Mouse (Mus musculus) large intestine, adult 2 months (tissue): Measurements from ENCODE around the gene Lrrc66. TPM values are rescaled to one million over a fixed set of nuclear protein-coding genes. Genes with fewer than 3 reads are reported as not detected.
"Not testable (repeated sequence)": the region's sequence is repeated elsewhere in the genome, so short reads cannot be mapped to it uniquely, and the experiment has no call there.

ENCODE experiments used
- DNase-seq: peaks from one replicate; pipeline ENCODE4 v3.0.0-alpha.2; 2012; ENCODE audit warnings: low read depth, low spot score
- WGBS: fragments of 180-500 bp; shearing (Covaris S2); methylation state at CpG from one replicate; pipeline ENCODE4 v1.1.7; 2018; 5-methylcytosine and 5-hydroxymethylcytosine counted together
- polyA plus RNA-seq: library from polyadenylated mRNA; depleted of rRNA; stranded (reverse); fragments of >200 nt; gene quantifications from 2 replicates; pipeline ENCODE4 v1.2.3, GENCODE M21; 2012

The Lrrc66 gene
- polyA plus RNA-seq, 1 experiment, result 15.2 TPM

DNA sequence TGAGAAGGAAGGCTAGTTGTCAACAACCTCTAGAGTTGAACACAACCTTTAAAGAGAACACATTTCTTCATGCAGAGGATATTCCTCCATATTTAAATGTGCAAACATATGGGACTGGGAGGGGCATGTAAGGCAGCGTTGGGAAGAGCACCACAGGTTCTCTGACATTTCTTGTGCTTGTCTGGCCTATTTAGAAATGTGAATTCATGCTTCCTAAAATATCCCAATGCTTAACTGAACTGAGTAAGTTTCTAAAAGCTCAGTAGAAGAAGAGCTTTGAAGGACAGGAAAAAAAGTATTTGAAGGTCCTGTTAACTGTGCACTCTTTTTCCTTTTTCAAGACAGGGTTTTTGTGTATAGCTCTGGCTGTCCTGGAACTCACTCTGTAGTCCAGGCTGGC is 13.4 kb downstream of the Lrrc66 start:
- no peak for DNase-seq
- WGBS, result 47% methylated on average over 1 of the region's 1 CpGs

DNA sequence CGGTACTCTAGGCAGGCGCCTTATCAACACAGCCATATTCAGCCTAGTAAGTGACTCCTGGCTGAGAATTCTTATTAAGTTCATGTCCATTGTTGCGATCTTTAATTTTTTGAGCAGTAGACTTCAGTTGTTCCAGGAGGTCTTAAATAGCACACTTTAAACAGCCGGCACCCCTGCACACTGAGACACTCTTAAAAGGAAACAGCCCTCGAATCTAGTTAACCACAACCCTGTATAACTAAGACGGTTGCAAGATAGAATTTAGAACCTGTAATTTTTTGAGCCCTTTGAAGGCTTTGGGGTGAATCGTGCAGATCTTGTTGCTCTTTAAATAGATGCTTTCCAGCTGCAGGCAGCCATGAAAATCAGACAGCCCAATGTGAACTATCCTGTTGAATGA is 17.1 kb downstream of the Lrrc66 start:
- no peak for DNase-seq
- WGBS, result 72% methylated on average over 7 of the region's 7 CpGs

DNA sequence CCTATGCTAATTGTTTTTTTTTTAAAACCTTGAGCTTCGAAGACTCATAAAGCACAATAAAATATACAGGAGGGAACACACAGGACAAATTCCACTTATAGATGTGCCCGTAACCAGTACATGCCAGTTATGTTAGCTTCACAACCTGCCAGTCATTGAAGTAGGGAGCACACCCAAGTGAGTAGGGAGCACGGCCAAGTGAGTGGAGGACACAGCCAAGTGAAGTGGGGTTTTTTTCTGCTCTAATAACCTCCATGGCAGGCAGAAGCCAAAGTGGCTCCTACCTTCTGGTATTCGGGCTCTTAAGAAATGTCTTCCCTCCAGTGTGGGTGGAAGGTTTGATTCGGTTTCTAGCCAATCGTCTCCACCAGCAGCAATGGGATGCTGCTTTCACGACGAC is 19.0 kb downstream of the Lrrc66 start:
- WGBS, result 72% methylated on average over 8 of the region's 8 CpGs
- no peak for DNase-seq

DNA sequence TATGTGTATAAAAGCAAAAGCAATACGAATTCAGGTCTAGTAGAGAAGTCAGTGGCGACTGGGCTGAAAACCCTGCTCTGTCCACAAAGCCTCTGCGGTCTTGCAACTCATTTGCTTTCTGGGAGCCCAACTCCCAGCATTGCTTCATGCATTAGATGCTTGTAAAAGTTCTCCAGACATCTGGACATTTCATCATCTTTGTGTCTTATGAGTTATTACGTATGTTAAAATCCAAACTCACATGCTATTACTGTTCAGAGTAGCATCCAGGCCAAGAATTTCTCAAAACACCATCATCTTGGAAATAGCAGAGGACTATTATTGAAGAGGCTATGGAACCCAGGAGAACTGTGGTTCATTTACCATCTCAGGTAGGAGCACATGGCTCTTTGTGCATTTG is 21.3 kb downstream of the Lrrc66 start:
- DNase-seq, result no peak
- WGBS, result 95% methylated on average over 4 of the region's 4 CpGs

DNA sequence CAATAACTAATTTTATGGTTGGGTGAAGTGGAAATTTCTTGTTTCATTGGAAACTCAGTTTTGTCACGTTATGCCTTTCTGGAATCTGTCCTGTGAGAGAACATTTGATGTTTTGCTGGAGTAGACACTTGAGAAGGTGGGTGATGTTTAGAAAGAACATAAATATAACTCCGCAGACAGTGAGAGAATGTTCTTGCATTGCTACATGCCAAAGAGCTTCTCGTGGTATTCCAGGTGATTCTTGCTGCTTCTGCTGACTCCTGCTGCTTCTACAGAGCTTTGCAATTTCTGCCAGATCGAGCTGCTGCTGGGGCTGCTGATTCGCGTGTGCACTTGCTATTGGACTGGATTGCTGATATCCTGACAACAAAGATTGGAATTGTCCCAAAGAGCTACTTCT is 27.4 kb downstream of the Lrrc66 start:
- WGBS, result 84% methylated on average over 6 of the region's 6 CpGs
- DNase-seq, result no peak

DNA sequence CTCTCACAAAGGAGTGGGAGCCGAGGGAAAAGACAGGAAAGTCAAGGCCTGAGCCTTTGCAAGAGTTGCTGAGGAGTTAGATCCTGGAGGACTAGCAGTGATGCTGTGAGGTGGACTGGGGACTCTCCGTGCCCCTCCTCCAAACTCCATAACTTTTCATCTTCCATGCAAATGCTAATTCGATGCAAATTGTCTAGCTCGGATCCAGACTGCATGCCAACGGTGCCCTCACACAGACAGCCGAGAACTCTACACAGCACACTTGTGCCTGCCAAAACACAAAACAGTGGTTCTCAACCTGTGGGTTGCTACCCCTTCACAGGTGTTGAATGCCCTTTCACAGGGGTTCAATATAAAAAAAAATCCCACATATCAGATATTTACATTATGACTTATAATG is 27.8 kb downstream of the Lrrc66 start:
- DNase-seq, result no peak
- 94% methylated on average over 6 of the region's 6 CpGs for WGBS

DNA sequence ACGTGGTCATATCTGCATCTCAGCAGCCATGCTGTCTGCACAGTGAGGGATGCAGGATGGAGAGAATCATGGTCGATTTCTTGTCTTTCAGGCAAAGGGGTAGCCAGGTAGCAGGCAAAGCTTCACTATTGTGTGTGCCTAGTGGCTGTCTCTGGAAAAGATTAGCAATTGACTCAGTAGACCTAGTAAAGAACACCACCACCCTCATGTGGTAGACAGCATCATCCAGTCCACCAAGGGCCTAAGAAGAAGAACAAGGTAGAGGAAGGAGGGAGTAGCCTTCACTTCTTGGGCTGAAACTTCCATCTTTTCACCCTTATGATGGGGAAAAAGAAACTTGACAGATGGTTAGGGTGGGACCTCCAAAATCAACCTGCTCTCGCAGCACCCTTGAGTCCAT is 29.5 kb downstream of the Lrrc66 start:
- WGBS, result 46% methylated on average over 3 of the region's 3 CpGs
- DNase-seq, result no peak

DNA sequence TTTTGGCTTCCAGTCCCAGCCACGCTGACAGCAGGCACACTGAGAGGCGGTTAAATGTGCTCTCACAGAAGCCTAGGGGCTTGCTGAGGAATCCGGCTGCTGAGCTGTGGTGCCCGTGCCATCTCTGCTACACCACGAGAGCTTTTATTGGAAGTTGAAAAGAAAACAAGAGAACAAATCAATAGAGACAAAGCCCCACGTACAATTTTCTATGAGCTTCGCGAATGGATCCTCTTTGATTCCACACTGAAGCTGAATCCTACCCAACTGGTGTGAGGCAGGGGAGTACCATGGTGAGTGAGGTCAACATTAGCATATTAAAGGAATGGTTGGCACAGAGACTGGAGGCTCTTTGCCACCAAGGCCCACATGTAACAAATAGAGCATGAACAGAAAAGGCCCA is 31.0 kb downstream of the Lrrc66 start:
- WGBS, result 93% methylated on average over 8 of the region's 8 CpGs
- no peak for DNase-seq

DNA sequence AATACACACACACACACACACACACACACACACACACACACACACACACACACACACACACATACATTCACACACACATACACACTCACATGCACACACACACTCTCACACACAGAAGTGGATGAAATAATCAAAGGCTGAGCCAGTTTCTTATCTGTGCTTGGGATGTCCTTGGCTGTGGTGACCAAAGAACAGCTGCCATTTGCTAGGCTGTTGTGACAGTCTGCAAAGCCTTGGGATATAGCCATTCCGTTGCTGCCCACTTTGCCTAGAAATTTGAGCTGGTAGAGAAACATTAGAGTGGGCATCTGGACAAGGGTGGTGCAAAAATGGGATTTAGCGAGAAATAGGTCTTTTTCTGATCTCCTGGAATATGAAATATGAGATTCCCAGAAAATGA is 32.3 kb downstream of the Lrrc66 start:
- WGBS, result 89% methylated on average over 2 of the region's 2 CpGs
- no peak for DNase-seq

DNA sequence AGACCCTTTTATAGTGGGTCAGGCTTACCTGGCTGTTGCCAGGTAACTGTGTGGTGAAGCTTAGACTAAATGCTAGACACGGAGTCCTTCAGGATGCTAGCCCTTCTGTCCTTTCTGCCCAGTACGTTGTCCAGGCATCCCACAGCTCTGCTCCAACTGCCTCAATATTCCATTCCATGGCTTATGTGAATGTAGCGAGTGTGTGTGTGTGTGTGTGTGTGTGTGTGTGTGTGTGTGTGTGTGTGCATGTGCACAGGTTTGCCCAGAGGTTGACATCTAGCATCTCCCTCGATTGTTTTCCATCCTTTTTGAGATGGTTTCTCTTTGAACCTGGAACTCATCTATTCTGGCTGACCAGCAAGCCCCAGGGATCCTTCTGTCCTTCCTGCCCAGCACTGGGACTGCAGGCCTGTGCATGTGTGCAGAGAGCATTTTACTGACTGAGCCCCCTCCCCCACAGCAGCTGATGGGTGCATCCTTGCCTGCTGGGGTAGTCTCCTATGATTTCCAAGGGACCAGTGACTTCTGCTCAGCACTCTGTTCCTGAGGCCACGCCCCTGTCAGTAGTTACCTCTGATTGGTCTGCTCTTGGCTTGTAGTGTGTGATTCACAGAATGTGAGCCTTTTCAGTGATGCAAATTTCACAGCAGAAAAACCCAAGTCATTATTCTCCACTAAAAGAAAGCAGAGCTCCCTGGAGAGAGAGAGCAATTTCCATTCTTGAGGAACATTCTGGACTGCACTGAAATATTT is 33.2 kb downstream of the Lrrc66 start:
- no peak for DNase-seq
- 77% methylated on average over 5 of the region's 5 CpGs for WGBS

DNA sequence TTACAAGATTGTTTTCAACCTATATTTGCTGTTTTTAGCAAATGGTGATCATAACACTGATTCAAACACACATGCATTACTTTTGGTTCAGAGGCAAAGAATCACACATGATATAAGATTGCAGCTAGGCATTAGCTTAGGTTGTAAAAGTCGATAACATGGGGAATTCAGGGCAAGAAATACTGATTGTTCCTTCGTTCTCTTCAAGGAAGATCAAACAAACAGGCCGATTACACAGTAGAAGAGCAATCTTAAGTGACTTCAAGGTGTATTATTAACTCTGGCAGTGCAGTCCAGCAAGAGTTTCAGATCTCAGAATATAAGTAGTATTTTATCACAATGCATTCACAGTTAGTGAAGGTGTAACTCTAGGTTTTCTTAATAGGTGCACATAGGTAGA is 45.2 kb downstream of the Lrrc66 start:
- 34% methylated on average over 3 of the region's 3 CpGs for WGBS
- no peak for DNase-seq

DNA sequence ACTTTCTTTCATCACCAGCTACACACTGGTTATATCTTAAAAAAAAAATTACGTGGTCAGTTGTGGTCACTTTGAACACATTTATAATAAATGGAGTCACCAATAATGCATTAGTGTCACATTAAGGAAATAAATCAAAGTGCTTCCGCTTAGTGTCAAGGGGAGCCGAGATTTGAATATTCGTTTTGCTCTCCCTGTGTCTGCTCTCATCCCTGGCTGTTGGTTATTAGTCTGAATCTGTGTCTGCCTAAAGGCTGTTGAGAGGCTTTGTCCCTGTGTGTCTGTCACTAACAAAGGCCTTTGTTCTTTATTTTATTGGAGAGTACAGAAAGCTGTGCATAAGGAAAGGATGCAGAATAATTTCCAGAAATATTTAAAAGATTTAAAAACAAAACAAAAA is 45.7 kb downstream of the Lrrc66 start:
- no peak for DNase-seq
- 67% methylated on average over 4 of the region's 4 CpGs for WGBS

DNA sequence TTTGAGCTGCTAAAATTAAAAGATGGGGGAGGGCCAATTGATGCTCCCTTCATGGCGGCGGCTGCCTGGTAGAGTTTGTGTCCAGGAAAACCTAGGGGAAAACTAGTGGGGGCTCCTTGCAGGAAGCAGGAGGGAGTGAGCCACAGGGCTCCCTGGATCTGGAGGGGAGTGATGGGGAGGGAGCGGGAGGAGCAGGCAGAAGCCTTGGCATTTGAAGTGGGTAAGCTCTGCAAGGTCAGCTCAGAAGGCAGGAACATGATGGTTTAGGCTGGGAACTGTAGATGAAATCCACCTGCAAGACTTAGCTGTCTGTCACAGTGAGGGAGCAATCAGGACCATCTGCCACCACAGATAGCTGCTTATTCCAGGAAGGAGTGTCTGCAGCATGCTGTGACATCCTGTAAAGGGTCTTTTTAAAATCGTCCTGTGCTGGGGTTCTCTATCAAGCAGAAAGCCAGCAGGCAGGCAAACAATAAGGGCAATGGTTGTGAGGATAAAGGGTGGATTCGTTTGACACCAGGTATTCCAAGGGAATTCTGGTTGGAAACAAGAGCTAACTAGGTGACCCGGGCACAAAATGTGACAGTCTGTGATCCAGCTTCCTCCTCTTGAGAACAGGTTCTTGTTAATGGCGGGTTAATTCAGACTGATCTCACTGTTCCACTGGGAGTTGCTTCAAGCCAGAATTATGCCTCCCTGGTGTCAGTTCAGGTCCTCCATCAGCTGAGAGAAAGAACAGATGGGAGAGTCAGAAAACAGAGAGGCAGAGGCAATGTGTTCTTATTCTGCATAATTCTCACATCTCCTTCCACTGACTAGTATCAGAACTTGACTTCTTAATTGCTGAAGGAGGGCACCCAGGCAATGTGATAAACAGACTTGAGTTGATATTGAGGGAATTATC is 46.9 kb downstream of the Lrrc66 start:
- DNase-seq, result no peak
- WGBS, result 54% methylated on average over 7 of the region's 7 CpGs

DNA sequence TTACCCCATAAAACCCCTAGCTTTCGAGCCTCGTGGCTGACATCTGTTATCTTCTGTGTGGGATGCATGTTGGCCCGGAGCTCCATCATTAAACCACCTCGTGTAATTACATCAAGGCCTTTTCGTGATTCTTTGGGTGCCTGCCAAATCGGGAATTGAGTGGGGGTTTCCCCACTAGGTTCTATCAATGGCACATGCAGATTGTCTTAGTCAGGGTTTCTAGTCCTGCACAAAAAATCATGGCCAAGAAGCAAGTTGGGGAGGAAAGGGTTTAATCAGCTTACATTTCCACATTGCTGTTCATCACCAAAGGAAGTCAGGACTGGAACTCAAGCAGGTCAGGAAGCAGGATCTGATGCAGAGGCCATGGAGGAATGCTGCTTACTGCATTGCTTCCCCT is 48.3 kb downstream of the Lrrc66 start:
- not testable (repeated sequence) for DNase-seq
- 76% methylated on average over 6 of the region's 6 CpGs for WGBS

DNA sequence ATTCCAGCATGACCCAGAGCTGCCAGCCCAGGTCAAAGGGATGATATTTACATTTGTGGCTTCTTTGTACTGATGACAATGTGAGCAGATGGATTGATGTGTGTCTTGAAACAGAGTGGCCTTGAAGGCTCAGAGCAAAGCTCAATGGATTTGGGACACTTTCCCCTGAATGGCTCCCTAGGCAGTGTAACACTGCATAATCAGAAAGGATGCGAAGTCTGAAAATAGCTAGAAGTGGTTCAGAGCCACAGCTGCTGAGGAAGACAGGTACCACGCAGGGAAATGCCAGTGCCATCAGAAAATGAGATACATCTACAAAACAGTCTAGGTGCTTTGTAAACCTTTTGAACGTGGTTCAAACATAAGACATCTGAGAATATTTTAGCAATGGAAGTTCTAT is 54.2 kb downstream of the Lrrc66 start:
- WGBS, result 89% methylated on average over 3 of the region's 3 CpGs
- DNase-seq, result no peak

DNA sequence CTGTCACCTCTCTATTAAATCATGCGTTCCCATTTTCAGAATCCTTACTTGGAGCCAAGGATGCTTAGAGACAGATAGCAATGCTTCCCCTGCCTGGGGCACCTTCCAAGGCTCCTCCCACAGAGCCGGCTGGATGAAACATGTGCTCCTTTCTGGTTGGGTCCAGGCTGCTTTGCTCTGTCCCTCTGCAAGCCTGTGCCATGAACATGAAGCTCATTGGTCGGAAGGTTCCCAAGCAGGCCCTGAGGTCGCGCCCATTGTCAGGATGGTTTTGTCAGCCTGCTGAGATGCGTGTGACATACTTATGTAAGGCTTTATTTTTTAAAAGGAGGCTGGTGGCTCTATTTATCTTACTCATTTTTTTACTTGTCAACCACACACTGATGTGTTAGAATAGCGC is 55.6 kb downstream of the Lrrc66 start:
- 72% methylated on average over 7 of the region's 7 CpGs for WGBS
- DNase-seq, result no peak

DNA sequence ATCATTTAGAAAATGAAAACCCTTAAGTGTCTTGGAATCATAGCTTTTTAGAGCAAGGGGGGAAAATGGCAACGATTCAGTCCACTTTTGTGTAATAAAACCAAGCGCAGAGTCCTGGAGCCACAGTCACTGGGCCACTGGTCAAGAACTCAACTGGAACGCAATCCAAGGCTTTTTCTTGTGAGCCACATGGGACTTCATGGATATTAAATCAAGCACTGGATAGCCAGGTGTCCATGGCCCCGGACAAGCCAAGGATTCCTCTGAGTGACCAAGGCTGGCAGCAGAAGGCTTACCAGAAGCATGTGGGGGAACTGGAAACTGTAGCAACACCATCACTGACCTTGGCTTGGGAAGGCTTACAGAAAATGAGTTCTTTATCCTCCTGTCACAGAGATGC is 57.7 kb downstream of the Lrrc66 start:
- 88% methylated on average over 4 of the region's 4 CpGs for WGBS
- DNase-seq, result no peak

DNA sequence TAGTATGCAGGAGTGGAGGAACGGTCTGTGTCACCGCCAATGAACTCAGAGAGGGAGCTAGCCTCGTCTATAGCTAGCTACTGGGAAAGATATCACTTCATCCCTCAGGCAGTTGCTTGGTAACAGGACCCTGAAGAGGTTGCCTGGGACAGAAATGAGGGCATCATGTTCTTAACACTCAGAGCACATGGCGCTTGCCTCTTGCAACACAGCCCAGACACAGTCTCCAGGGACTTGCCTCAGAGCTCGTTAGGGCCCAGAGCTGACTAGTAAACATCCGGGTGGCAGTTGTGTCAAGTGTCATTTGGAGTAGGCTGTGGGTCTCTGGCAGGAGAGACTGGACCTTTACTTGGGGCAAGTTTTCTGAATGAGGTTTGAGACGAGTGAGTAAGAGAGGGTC is 58.5 kb downstream of the Lrrc66 start:
- no peak for DNase-seq
- 87% methylated on average over 7 of the region's 7 CpGs for WGBS

DNA sequence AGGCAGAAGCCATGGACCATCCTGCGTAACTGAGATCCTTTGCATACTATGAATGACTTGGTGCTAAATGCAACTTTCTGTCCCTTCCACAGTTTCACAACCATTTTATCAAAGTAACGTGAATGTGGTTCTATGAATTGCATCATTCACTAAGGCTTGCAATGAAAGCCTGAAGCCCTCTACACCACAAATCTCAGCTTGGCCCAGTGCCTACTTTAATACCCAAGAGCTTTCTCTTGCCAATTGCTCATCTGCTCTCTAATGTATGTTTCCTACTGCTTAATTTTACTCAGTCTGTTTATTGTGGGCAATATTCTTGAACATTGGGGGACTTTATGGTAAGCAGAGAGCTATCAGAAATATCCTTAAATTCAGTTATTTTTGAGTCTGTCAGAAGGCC is 59.5 kb downstream of the Lrrc66 start:
- 84% methylated on average over 2 of the region's 2 CpGs for WGBS
- no peak for DNase-seq

DNA sequence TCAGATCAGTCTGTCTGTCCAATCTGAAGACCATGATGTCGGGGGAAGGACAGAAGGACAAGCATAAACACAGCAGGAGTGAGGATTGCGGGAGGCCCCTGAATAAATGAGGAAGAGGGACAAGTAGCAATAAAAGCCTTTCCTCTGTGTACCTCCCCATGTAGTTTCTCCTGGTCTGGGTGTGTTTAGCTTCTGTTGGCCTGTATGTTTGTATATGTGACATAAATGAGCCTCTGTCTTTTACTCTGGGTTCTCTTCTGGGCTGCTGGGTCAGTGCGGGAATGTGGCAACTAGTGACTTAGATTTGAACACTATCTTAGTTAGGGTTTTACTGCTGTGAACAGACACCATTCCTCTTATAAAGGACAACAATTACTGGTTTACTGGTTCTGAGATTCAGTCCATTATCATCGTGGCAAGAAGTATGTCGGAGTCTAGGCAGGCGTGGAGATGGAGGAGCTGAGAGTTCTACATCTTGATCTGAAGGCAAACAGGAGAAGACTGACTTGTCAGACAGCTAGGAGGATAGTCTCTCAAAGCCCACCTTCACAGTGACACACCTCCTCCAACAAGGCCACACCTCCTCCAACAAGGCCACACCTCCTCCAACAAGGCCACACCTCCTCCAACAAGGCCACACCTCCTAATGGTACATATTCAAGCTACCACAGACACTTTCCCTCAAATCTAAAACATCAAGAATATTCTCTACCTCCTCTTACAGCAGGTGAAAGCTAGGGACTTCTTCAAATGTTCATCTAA is 60.8 kb downstream of the Lrrc66 start:
- DNase-seq, result no peak
- WGBS, result 37% methylated on average over 6 of the region's 6 CpGs
